Mouse (Mus musculus) kidney, adult 2 months (tissue): ENCODE results near the gene Saal1. TPM values are rescaled to one million over a fixed set of nuclear protein-coding genes. Genes with fewer than 3 reads are reported as not detected.

ENCODE experiments used
- DNase-seq: peaks from one replicate; pipeline ENCODE4 v3.0.0; 2021
- H3K27ac ChIP-seq: fragments of 200-500 bp; 2 replicates; pipeline ENCODE4 v1.5.1; 2012; ENCODE audit warnings: low read depth, low read length, control low read depth, inconsistent platforms; ENCODE audit not compliant: insufficient read depth
- H3K27me3 ChIP-seq: fragments of 200-500 bp; replicated peaks from 2 replicates; pipeline ENCODE4 v1.6.1; 2012; ENCODE audit warnings: mild to moderate bottlenecking, moderate library complexity, low read length, inconsistent platforms; ENCODE audit not compliant: control insufficient read depth, insufficient read depth
- H3K36me3 ChIP-seq: fragments of 200-500 bp; 2 replicates; pipeline ENCODE4 v1.6.1; 2012; ENCODE audit warnings: mild to moderate bottlenecking, moderate library complexity, low read length, inconsistent platforms; ENCODE audit not compliant: control insufficient read depth, insufficient read depth
- H3K4me1 ChIP-seq: fragments of 200-500 bp; 2 replicates; pipeline ENCODE4 v1.6.1; 2011; ENCODE audit warnings: low read length; ENCODE audit not compliant: control insufficient read depth, insufficient read depth
- H3K4me3 ChIP-seq: fragments of 200-500 bp; 2 replicates; pipeline ENCODE4 v1.5.1; 2011; ENCODE audit warnings: mild to moderate bottlenecking, low read depth, low read length, control low read depth; ENCODE audit not compliant: insufficient read depth
- CTCF ChIP-seq: fragments of 200-500 bp; conservative IDR thresholded peaks from 2 replicates; pipeline ENCODE4 v1.5.1; 2011; ENCODE audit warnings: low read depth, mild to moderate bottlenecking, control low read depth, low read length, moderate library complexity, mixed read lengths; ENCODE audit not compliant: insufficient read depth, insufficient read length
- POLR2A ChIP-seq: fragments of 200-500 bp; IDR thresholded peaks from one replicate; pipeline ENCODE4 v1.6.1; 2011; ENCODE audit warnings: low read depth, low read length, control low read depth
- WGBS: fragments of 180-500 bp; shearing (Covaris S2); methylation state at CpG from one replicate; pipeline ENCODE4 v1.1.7; 2018; 5-methylcytosine and 5-hydroxymethylcytosine counted together
- polyA plus RNA-seq: library from polyadenylated mRNA; depleted of rRNA; stranded (reverse); fragments of >200 nt; gene quantifications from 2 replicates; pipeline ENCODE4 v1.2.3, GENCODE M21; 2012; rRNA removed

Saal1 gene
- polyA plus RNA-seq, 1 experiment: 5.3 TPM

DNA sequence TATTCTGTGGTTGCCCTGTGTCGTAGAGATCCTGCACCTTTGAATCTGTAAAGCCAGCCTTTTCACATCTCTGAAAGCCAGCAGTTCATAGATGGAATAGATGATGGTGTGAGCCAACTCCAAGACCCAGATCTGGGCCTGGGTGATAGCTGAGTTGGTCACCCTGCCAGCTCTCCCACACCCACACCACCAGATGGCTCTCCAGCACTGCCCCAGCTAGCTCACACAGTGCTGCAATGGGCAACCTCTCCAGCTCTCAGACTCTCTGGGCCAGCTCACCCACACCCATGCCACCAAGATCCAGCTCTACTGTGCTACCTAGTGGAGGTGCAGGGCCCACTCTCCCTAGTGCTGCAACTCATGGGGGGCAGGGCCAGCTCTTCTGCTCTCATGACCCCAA, 67.3 kb downstream of the Saal1 start:
- Histone ChIP-seq H3K4me3 (no peak overlapping the region), H3K27ac (no peak overlapping the region), H3K36me3 (no peaks in the 10 kb centered on the region), H3K4me1 (peaks cover 6% of the 10 kb centered on the region; the same call in 1 of the 2 replicates), H3K27me3 (no peaks in the 10 kb centered on the region)
- WGBS: 78% methylated on average over 1 of the region's 1 CpGs
- DNase-seq: peak; percentile 22
- peak; percentile 49; the same call in 1 of the 2 replicates for TF ChIP-seq CTCF
- no peak for TF ChIP-seq POLR2A

- no peaks in the 10 kb centered on the region for H3K36me3 ChIP-seq
- 12% methylated on average over 17 of the region's 17 CpGs for WGBS
- DNase-seq: no peak
Measured at GRCm38 (mm10) chr7:46640062-46640461, 70.4 kb downstream of the Saal1 start.

DNA sequence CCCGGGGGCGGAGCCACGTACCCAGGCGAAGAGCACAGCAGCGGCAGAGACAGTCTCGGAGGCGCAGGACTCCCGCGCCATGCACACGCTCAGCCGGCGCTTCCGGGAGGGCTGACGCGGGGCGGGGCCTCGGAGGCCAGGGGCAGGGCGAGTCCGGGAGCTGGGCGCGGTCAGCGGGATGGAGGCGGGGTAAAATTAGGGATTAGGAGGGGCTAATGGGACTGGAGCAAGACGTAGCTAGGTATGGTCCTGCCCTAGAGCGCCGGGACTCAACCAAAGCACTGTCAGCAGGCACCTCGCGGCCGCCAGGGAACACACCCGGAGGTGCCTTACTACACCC, 70.8 kb downstream of the Saal1 start, which contains the start of gene Sergef:
Gene Sergef (minus strand): TSS at position 116 of the 340 bp plus-strand sequence.
- under 1% methylated on average over 30 of the region's 30 CpGs for WGBS
- TF ChIP-seq CTCF (no peak), POLR2A (no peak)
- no peak within 1 kb of the TSS for H3K27ac ChIP-seq
- peak; percentile 94 for DNase-seq
- H3K36me3 ChIP-seq: no peaks in the 10 kb centered on the region
- peak within 1 kb of the TSS; percentile 68 for H3K4me3 ChIP-seq
- no peaks in the 10 kb centered on the region for H3K27me3 ChIP-seq
- H3K4me1 ChIP-seq: peaks cover 6% of the 10 kb centered on the region; the same call in 1 of the 2 replicates

More at GRCm38 (mm10) chr7:46640062-46640461, 70.4 kb downstream of the Saal1 start:
- Histone ChIP-seq H3K4me3 (peak overlapping the region; percentile 68), H3K27ac (no peak overlapping the region), H3K4me1 (peaks cover 6% of the 10 kb centered on the region; the same call in 1 of the 2 replicates), H3K27me3 (no peaks in the 10 kb centered on the region)
- TF ChIP-seq POLR2A (no peak), CTCF (no peak)

GRCm38 (mm10) chr7:46638889-46639691, 71.4 kb downstream of the Saal1 start:
- Histone ChIP-seq H3K36me3 (no peaks in the 10 kb centered on the region), H3K4me1 (peaks cover 6% of the 10 kb centered on the region; the same call in 1 of the 2 replicates), H3K27me3 (no peaks in the 10 kb centered on the region), H3K4me3 (peak overlapping the region; percentile 68), H3K27ac (no peak overlapping the region)
- TF ChIP-seq POLR2A: no peak
- TF ChIP-seq CTCF: no peak
- WGBS: 10% methylated on average over 32 of the region's 32 CpGs
- DNase-seq: no peak

Other genes with a start within 250 kb of the Saal1 start
- 16.0 and 16.8 TPM in 2 replicates for gene Sergef, start 70.9 kb downstream of the Saal1 start, polyA plus RNA-seq
- gene Tph1, start 38.1 kb downstream of the Saal1 start, polyA plus RNA-seq: not detected in 2 replicates
- 0.17 and 0.20 TPM in 2 replicates for gene Saa3, start 5.0 kb upstream of the Saal1 start, polyA plus RNA-seq
- not detected in 2 replicates for gene Saa4, start 21.9 kb upstream of the Saal1 start, polyA plus RNA-seq
- not detected in 2 replicates for gene Saa1, start 32.3 kb upstream of the Saal1 start, polyA plus RNA-seq
- not detected in 2 replicates for gene Saa2, start 41.1 kb upstream of the Saal1 start, polyA plus RNA-seq
- 31.0 and 41.7 TPM in 2 replicates for gene Hps5, start 85.4 kb upstream of the Saal1 start, polyA plus RNA-seq
- gene Gtf2h1, start 85.4 kb upstream of the Saal1 start, polyA plus RNA-seq: 9.8 and 11.6 TPM in 2 replicates
- 665 and 667 TPM in 2 replicates for gene Ldha, start 130.8 kb upstream of the Saal1 start, polyA plus RNA-seq
- gene Ldhc, start 150.5 kb upstream of the Saal1 start, polyA plus RNA-seq: 0.42 and 0.67 TPM in 2 replicates
- gene Tsg101, start 209.3 kb upstream of the Saal1 start, polyA plus RNA-seq: 74.8 and 80.7 TPM in 2 replicates
- 3.8 and 4.0 TPM in 2 replicates for gene Uevld, start 247.8 kb upstream of the Saal1 start, polyA plus RNA-seq